Mouse (Mus musculus) embryonic facial prominence, embryonic 11.5 days (tissue): ENCODE measurements around the gene Kif23. TPM values are rescaled to one million over a fixed set of nuclear protein-coding genes. Genes with fewer than 3 reads are reported as not detected.

Experiments used
- ATAC-seq: fragments of 200-750 bp; cut with Nextera tagmentation; replicated peaks from 2 replicates; pipeline ENCODE4 v1.8.0; 2017; ENCODE audit warnings: low read depth; ENCODE audit not compliant: insufficient number of reproducible peaks, low FRiP score, low TSS enrichment
- DNase-seq: peaks from one replicate; pipeline ENCODE4 v3.0.0-alpha.2; 2015; ENCODE audit warnings: low spot score
- H3K27ac ChIP-seq: fragments of 300-500 bp; sonication (generic); replicated peaks from 2 replicates; pipeline ENCODE4 v1.5.1; 2014; ENCODE audit warnings: mild to moderate bottlenecking, low read depth, low read length, control low read depth
- H3K27me3 ChIP-seq: fragments of 300-500 bp; sonication (generic); 2 replicates; pipeline ENCODE4 v1.6.1; 2014; ENCODE audit warnings: mild to moderate bottlenecking, low read length, moderate library complexity, mixed read lengths; ENCODE audit not compliant: control insufficient read depth, insufficient read depth
- H3K36me3 ChIP-seq: fragments of 300-500 bp; sonication (generic); replicated peaks from 2 replicates; pipeline ENCODE4 v1.6.1; 2014; ENCODE audit warnings: low read depth, mild to moderate bottlenecking, low read length, moderate library complexity, mixed read lengths; ENCODE audit not compliant: control insufficient read depth, insufficient read depth
- H3K4me1 ChIP-seq: fragments of 300-500 bp; sonication (generic); 2 replicates; pipeline ENCODE4 v1.6.1; 2014; ENCODE audit warnings: low read length, mixed read lengths; ENCODE audit not compliant: control insufficient read depth, insufficient read depth
- H3K4me2 ChIP-seq: fragments of 300-500 bp; sonication (generic); 2 replicates; pipeline ENCODE4 v1.6.1; 2014; ENCODE audit warnings: low read depth, mild to moderate bottlenecking, control low read depth, low read length, moderate library complexity
- H3K4me3 ChIP-seq: fragments of 300-500 bp; sonication (generic); 2 replicates; pipeline ENCODE4 v1.5.1; 2014; ENCODE audit warnings: low read depth, low read length, control low read depth
- H3K9ac ChIP-seq: fragments of 300-500 bp; sonication (generic); replicated peaks from 2 replicates; pipeline ENCODE4 v1.6.1; 2014; ENCODE audit warnings: mild to moderate bottlenecking, control low read depth, low read length
- H3K9me3 ChIP-seq: fragments of 300-500 bp; sonication (generic); replicated peaks from 2 replicates; pipeline ENCODE4 v1.6.1; 2016; ENCODE audit warnings: mild to moderate bottlenecking, low read length, inconsistent platforms, mixed read lengths; ENCODE audit not compliant: control insufficient read depth
- WGBS: fragments of 180-500 bp; shearing (Covaris S2); extraction: QIAGEN DNeasy Blood & Tissue Kit; methylation state at CpG from one replicate; pipeline ENCODE4 v1.1.7; 2014; 5-methylcytosine and 5-hydroxymethylcytosine counted together
- polyA plus RNA-seq: library from polyadenylated mRNA; unstranded; fragments of >200 nt; fragmentation: Nextera tagmentation; extraction: Ambion mirVana; gene quantifications from 2 replicates; pipeline ENCODE4 v1.2.1, GENCODE M21; 2014

Gene Kif23
- polyA plus RNA-seq, 1 experiment from 2014 or later, result 127 TPM

GRCm38 (mm10) chr9:61933333-61933732 lies 13.2 kb downstream of the Kif23 start:
- no peaks in the 10 kb centered on the region for H3K27me3 ChIP-seq
- 75% methylated on average over 2 of the region's 2 CpGs for WGBS
- no peaks in the 10 kb centered on the region for H3K9me3 ChIP-seq
- H3K4me1 ChIP-seq, result no peaks in the 10 kb centered on the region
- ATAC-seq, result no peak
- H3K4me2 ChIP-seq, result no peak overlapping the region
- DNase-seq, result no peak
- H3K9ac ChIP-seq, result no peak overlapping the region
- H3K36me3 ChIP-seq, result peaks cover 9% of the 10 kb centered on the region
- no peak overlapping the region for H3K4me3 ChIP-seq
- H3K27ac ChIP-seq, result no peak overlapping the region

- Histone ChIP-seq H3K4me2 (no peak overlapping the region), H3K9ac (no peak overlapping the region), H3K9me3 (no peaks in the 10 kb centered on the region), H3K4me3 (no peak overlapping the region), H3K27ac (no peak overlapping the region), H3K36me3 (peaks cover 9% of the 10 kb centered on the region), H3K4me1 (no peaks in the 10 kb centered on the region), H3K27me3 (no peaks in the 10 kb centered on the region)
- ATAC-seq (no peak), DNase-seq (no peak)
- 91% methylated on average over 3 of the region's 3 CpGs for WGBS
These were observed 14.6 kb downstream of the Kif23 start for GRCm38 (mm10) chr9:61932009-61932408.

- Histone ChIP-seq H3K4me2 (no peak overlapping the region), H3K9me3 (no peaks in the 10 kb centered on the region), H3K36me3 (peaks cover 8% of the 10 kb centered on the region), H3K27ac (no peak overlapping the region), H3K27me3 (no peaks in the 10 kb centered on the region), H3K4me3 (no peak overlapping the region), H3K9ac (no peak overlapping the region), H3K4me1 (no peaks in the 10 kb centered on the region)
- DNase-seq (no peak), ATAC-seq (no peak)
- WGBS, result 95% methylated on average over 10 of the region's 10 CpGs
These were observed 21.4 kb downstream of the Kif23 start for GRCm38 (mm10) chr9:61925086-61925660.

GRCm38 (mm10) chr9:61920331-61920730 lies 26.2 kb downstream of the Kif23 start:
- Histone ChIP-seq H3K27me3 (no peaks in the 10 kb centered on the region), H3K9me3 (no peaks in the 10 kb centered on the region), H3K4me1 (no peaks in the 10 kb centered on the region), H3K27ac (no peak overlapping the region), H3K9ac (no peak overlapping the region), H3K4me3 (no peak overlapping the region), H3K4me2 (no peak overlapping the region), H3K36me3 (peaks cover 5% of the 10 kb centered on the region)
- 95% methylated on average over 6 of the region's 6 CpGs for WGBS
- ATAC-seq (no peak), DNase-seq (no peak)

- Histone ChIP-seq H3K36me3 (peaks cover 5% of the 10 kb centered on the region), H3K9ac (no peak overlapping the region), H3K9me3 (no peaks in the 10 kb centered on the region), H3K4me1 (no peaks in the 10 kb centered on the region), H3K27ac (no peak overlapping the region), H3K4me3 (no peak overlapping the region), H3K4me2 (no peak overlapping the region), H3K27me3 (no peaks in the 10 kb centered on the region)
- 90% methylated on average over 5 of the region's 5 CpGs for WGBS
- no peak for ATAC-seq
- no peak for DNase-seq
These were observed 27.1 kb downstream of the Kif23 start for GRCm38 (mm10) chr9:61919464-61919863.

GRCm38 (mm10) chr9:61917436-61917835 lies 29.1 kb downstream of the Kif23 start:
- H3K27me3 ChIP-seq, result no peaks in the 10 kb centered on the region
- 89% methylated on average over 6 of the region's 6 CpGs for WGBS
- H3K36me3 ChIP-seq, result peaks cover 5% of the 10 kb centered on the region
- no peaks in the 10 kb centered on the region for H3K9me3 ChIP-seq
- H3K27ac ChIP-seq, result no peak overlapping the region
- no peak overlapping the region for H3K4me2 ChIP-seq
- H3K4me1 ChIP-seq, result no peaks in the 10 kb centered on the region
- no peak overlapping the region for H3K9ac ChIP-seq
- H3K4me3 ChIP-seq, result no peak overlapping the region
- no peak for ATAC-seq
- no peak for DNase-seq

GRCm38 (mm10) chr9:61916986-61917385 lies 29.6 kb downstream of the Kif23 start:
- WGBS, result 88% methylated on average over 3 of the region's 3 CpGs

GRCm38 (mm10) chr9:61915393-61916005 lies 31.1 kb downstream of the Kif23 start:
- Histone ChIP-seq H3K27me3 (no peaks in the 10 kb centered on the region), H3K9me3 (no peaks in the 10 kb centered on the region), H3K9ac (peak overlapping the region; percentile 57), H3K4me2 (peak overlapping the region; percentile 67), H3K36me3 (peaks cover 3% of the 10 kb centered on the region), H3K4me3 (peak overlapping the region; percentile 90), H3K4me1 (no peaks in the 10 kb centered on the region), H3K27ac (no peak overlapping the region)
- DNase-seq (no peak), ATAC-seq (no peak)
- WGBS, result 45% methylated on average over 4 of the region's 4 CpGs

More at GRCm38 (mm10) chr9:61916986-61917385, 29.6 kb downstream of the Kif23 start:
- H3K36me3 ChIP-seq, result peaks cover 5% of the 10 kb centered on the region
- H3K4me1 ChIP-seq, result no peaks in the 10 kb centered on the region
- no peak overlapping the region for H3K4me3 ChIP-seq
- H3K4me2 ChIP-seq, result no peak overlapping the region
- H3K27me3 ChIP-seq, result no peaks in the 10 kb centered on the region
- ATAC-seq (no peak), DNase-seq (no peak)
- no peak overlapping the region for H3K27ac ChIP-seq
- no peaks in the 10 kb centered on the region for H3K9me3 ChIP-seq
- no peak overlapping the region for H3K9ac ChIP-seq
